Mouse (Mus musculus): ENCODE data around the gene Tent5c. TPM values are rescaled to one million over a fixed set of nuclear protein-coding genes. Genes with fewer than 3 reads are reported as not detected.

Gene Tent5c
- polyA plus RNA-seq (2015; fragmentation: Nextera tagmentation; extraction: Ambion mirVana): 30.7 and 32.5 TPM in 2 replicates

GRCm38 (mm10) chr3:100489133-100490009 is at the start of gene Tent5c:
Tent5c (minus strand) TSS chr3:100489324.
- peak within 1 kb of the TSS; percentile 96 for H3K4me2 ChIP-seq (ENCODE audit: low read depth, low read length)

GRCm38 (mm10) chr3:100536686-100537085 is 47.6 kb upstream of the Tent5c start:
- no peak for DNase-seq
- H3K4me2 ChIP-seq (ENCODE audit: low read depth, low read length): no peak overlapping the region
- no peak overlapping the region for H3K27ac ChIP-seq (ENCODE audit: low read depth)
- 0 out of 2 replicates have a peak, but pooled peaks cover 3% of the 10 kb centered on the region for H3K27me3 ChIP-seq (ENCODE audit: insufficient read depth, low read length)
- no peak for ATAC-seq
- H3K9me3 ChIP-seq (ENCODE audit: low read length): no peaks in the 10 kb centered on the region
- TF ChIP-seq CTCF (IDR thresholded peaks at IDR 0.05; ENCODE audit: low read depth): no peak
- TF ChIP-seq EP300 (IDR thresholded peaks at IDR 0.05; ENCODE audit: low read depth): no peak
- WGBS (ENCODE audit: insufficient replicate concordance): 91% methylated on average over 2 of the region's 2 CpGs
- H3K9ac ChIP-seq (replicated peaks): no peak overlapping the region
- no peaks in the 10 kb centered on the region for H3K36me3 ChIP-seq (replicated peaks; ENCODE audit: insufficient read depth, low read length)
- H3K4me1 ChIP-seq (ENCODE audit: insufficient read depth): no peaks in the 10 kb centered on the region; the same call in 1 of the 2 replicates
- no peak overlapping the region for H3K4me3 ChIP-seq (ENCODE audit: low read depth, low read length)

More at GRCm38 (mm10) chr3:100489133-100490009, at the start of gene Tent5c:
- H3K27ac ChIP-seq (ENCODE audit: low read depth): peak within 1 kb of the TSS; percentile 99
- H3K9me3 ChIP-seq (ENCODE audit: low read length): no peaks in the 10 kb centered on the region
- no peak for TF ChIP-seq EP300 (IDR thresholded peaks at IDR 0.05; ENCODE audit: low read depth)
- no peak for TF ChIP-seq CTCF (IDR thresholded peaks at IDR 0.05; ENCODE audit: low read depth)
- ATAC-seq (peak; percentile 93), DNase-seq (peak; percentile 97)
- peaks cover 10% of the 10 kb centered on the region; the same call in 1 of the 2 replicates for H3K27me3 ChIP-seq (ENCODE audit: insufficient read depth, low read length)
- 1% methylated on average over 44 of the region's 73 CpGs for WGBS (ENCODE audit: insufficient replicate concordance)
- H3K4me3 ChIP-seq (ENCODE audit: low read depth, low read length): peak within 1 kb of the TSS; percentile 84
- H3K9ac ChIP-seq (replicated peaks): peak within 1 kb of the TSS; percentile 92
- H3K4me1 ChIP-seq (ENCODE audit: insufficient read depth): peaks cover 30% of the 10 kb centered on the region
- 0 out of 2 replicates have a peak, but pooled peaks cover 2% of the 10 kb centered on the region for H3K36me3 ChIP-seq (replicated peaks; ENCODE audit: insufficient read depth, low read length)

GRCm38 (mm10) chr3:100535902-100536301 is 46.8 kb upstream of the Tent5c start:
- Histone ChIP-seq H3K4me2 (ENCODE audit: low read depth, low read length) (no peak overlapping the region), H3K36me3 (replicated peaks; ENCODE audit: insufficient read depth, low read length) (no peaks in the 10 kb centered on the region), H3K4me3 (ENCODE audit: low read depth, low read length) (no peak overlapping the region), H3K27me3 (ENCODE audit: insufficient read depth, low read length) (0 out of 2 replicates have a peak, but pooled peaks cover 3% of the 10 kb centered on the region), H3K9me3 (ENCODE audit: low read length) (no peaks in the 10 kb centered on the region), H3K4me1 (ENCODE audit: insufficient read depth) (no peaks in the 10 kb centered on the region; the same call in 1 of the 2 replicates), H3K9ac (replicated peaks) (no peak overlapping the region), H3K27ac (ENCODE audit: low read depth) (no peak overlapping the region)
- WGBS (ENCODE audit: insufficient replicate concordance): 45% methylated on average over 4 of the region's 4 CpGs
- no peak for TF ChIP-seq CTCF (IDR thresholded peaks at IDR 0.05; ENCODE audit: low read depth)
- TF ChIP-seq EP300 (IDR thresholded peaks at IDR 0.05; ENCODE audit: low read depth): no peak
- ATAC-seq: no peak
- no peak for DNase-seq

GRCm38 (mm10) chr3:100535298-100535697 is 46.2 kb upstream of the Tent5c start:
- Histone ChIP-seq H3K27me3 (ENCODE audit: insufficient read depth, low read length) (0 out of 2 replicates have a peak, but pooled peaks cover 3% of the 10 kb centered on the region), H3K27ac (ENCODE audit: low read depth) (no peak overlapping the region), H3K9me3 (ENCODE audit: low read length) (no peaks in the 10 kb centered on the region), H3K4me3 (ENCODE audit: low read depth, low read length) (no peak overlapping the region), H3K4me2 (ENCODE audit: low read depth, low read length) (no peak overlapping the region), H3K36me3 (replicated peaks; ENCODE audit: insufficient read depth, low read length) (no peaks in the 10 kb centered on the region), H3K9ac (replicated peaks) (no peak overlapping the region), H3K4me1 (ENCODE audit: insufficient read depth) (no peaks in the 10 kb centered on the region; the same call in 1 of the 2 replicates)
- no peak for DNase-seq
- TF ChIP-seq EP300 (IDR thresholded peaks at IDR 0.05; ENCODE audit: low read depth) (no peak), CTCF (IDR thresholded peaks at IDR 0.05; ENCODE audit: low read depth) (no peak)
- WGBS (ENCODE audit: insufficient replicate concordance): 57% methylated on average over 3 of the region's 3 CpGs
- ATAC-seq: no peak

- H3K4me1 ChIP-seq (ENCODE audit: insufficient read depth): no peaks in the 10 kb centered on the region; the same call in 1 of the 2 replicates
- H3K36me3 ChIP-seq (replicated peaks; ENCODE audit: insufficient read depth, low read length): no peaks in the 10 kb centered on the region
- ATAC-seq (no peak), DNase-seq (no peak)
- H3K27ac ChIP-seq (ENCODE audit: low read depth): no peak overlapping the region
- TF ChIP-seq CTCF (IDR thresholded peaks at IDR 0.05; ENCODE audit: low read depth) (no peak), EP300 (IDR thresholded peaks at IDR 0.05; ENCODE audit: low read depth) (no peak)
- no peaks in the 10 kb centered on the region for H3K9me3 ChIP-seq (ENCODE audit: low read length)
- no peak overlapping the region for H3K9ac ChIP-seq (replicated peaks)
- whole genome bisulfite sequencing (ENCODE audit: insufficient replicate concordance): 48% methylated on average over 3 of the region's 3 CpGs
- H3K27me3 ChIP-seq (ENCODE audit: insufficient read depth, low read length): 0 out of 2 replicates have a peak, but pooled peaks cover 3% of the 10 kb centered on the region
- H3K4me3 ChIP-seq (ENCODE audit: low read depth, low read length): no peak overlapping the region
- H3K4me2 ChIP-seq (ENCODE audit: low read depth, low read length): no peak overlapping the region
These were observed 45.3 kb upstream of the Tent5c start for GRCm38 (mm10) chr3:100534394-100534793.

- ATAC-seq: peak; percentile 82
- no peak overlapping the region for H3K4me2 ChIP-seq (ENCODE audit: low read depth, low read length)
- no peak overlapping the region for H3K9ac ChIP-seq (replicated peaks)
- H3K27me3 ChIP-seq (ENCODE audit: insufficient read depth, low read length): no peaks in the 10 kb centered on the region
- no peaks in the 10 kb centered on the region for H3K9me3 ChIP-seq (ENCODE audit: low read length)
- TF ChIP-seq EP300 (IDR thresholded peaks at IDR 0.05; ENCODE audit: low read depth) (no peak), CTCF (IDR thresholded peaks at IDR 0.05; ENCODE audit: low read depth) (no peak)
- no peaks in the 10 kb centered on the region; the same call in 1 of the 2 replicates for H3K4me1 ChIP-seq (ENCODE audit: insufficient read depth)
- H3K27ac ChIP-seq (ENCODE audit: low read depth): no peak overlapping the region
- no peak for DNase-seq
- no peak overlapping the region for H3K4me3 ChIP-seq (ENCODE audit: low read depth, low read length)
- no peaks in the 10 kb centered on the region for H3K36me3 ChIP-seq (replicated peaks; ENCODE audit: insufficient read depth, low read length)
These were observed 44.3 kb upstream of the Tent5c start for GRCm38 (mm10) chr3:100533429-100533828.

Data from liver, postnatal 0 days (tissue).